In genomic region chr4:8431032-8431332, GRCm38 (mm10) we compare ENCODE assay signal across 22 mouse cellular contexts.
A peak's percentile ranks its signal among the peaks of the same experiment; 100 is the strongest.
DNase-seq lines count a peak whose midpoint lies in the region; ATAC-seq and TF ChIP-seq lines count a peak whose summit lies in the region.
"Had no signal": no experiment of that assay in that cellular context is flagged by ENCODE, and none has a peak within 500 bp of the region (broad histone marks: within the 10 kb centered on the region; RNA-seq: fewer than 3 reads in every experiment).

No protein-coding gene starts in this region.

- ATAC-seq in hindbrain, embryonic 11.5 days (ENCODE audit: low FRiP score), result no peak
- ATAC-seq in hindbrain, postnatal 0 days, result no peak
- ATAC-seq in megakaryocyte progenitor cell, adult 5-6 weeks (replicated peaks; ENCODE audit: poor library complexity), result peak; percentile 34; the same call in 1 of the 2 replicates
- ATAC-seq: intestine, embryonic 15.5 days had no signal

- no peaks in the 10 kb centered on the region for H3K9me3 ChIP-seq in hindbrain, embryonic 11.5 days (ENCODE audit: control insufficient read depth, low read length)
- H3K9me3 ChIP-seq in hindbrain, postnatal 0 days (ENCODE audit: low read length), result no peaks in the 10 kb centered on the region
- no peaks in the 10 kb centered on the region for H3K9me3 ChIP-seq in embryonic facial prominence, embryonic 10.5 days
- H3K9me3 ChIP-seq: embryonic facial prominence, embryonic 13.5 days; forebrain, embryonic 12.5 days; G1E; heart, embryonic 10.5 days; hindbrain, embryonic 13.5 days; intestine, embryonic 15.5 days had no signal

- no peak overlapping the region for H3K4me2 ChIP-seq in hindbrain, embryonic 11.5 days (replicated peaks; ENCODE audit: low read depth, low read length)
- no peak overlapping the region for H3K4me2 ChIP-seq in hindbrain, postnatal 0 days (ENCODE audit: low read depth, low read length)
- H3K4me2 ChIP-seq: embryonic facial prominence, embryonic 13.5 days; forebrain, embryonic 12.5 days; hindbrain, embryonic 13.5 days; intestine, embryonic 15.5 days had no signal

- TF ChIP-seq CTCF in hindbrain, postnatal 0 days (IDR thresholded peaks at IDR 0.05; ENCODE audit: low read depth), result no peak

- no peaks in the 10 kb centered on the region for H3K4me1 ChIP-seq in hindbrain, embryonic 11.5 days (replicated peaks; ENCODE audit: control insufficient read depth, insufficient read depth, low read length)
- no peaks in the 10 kb centered on the region for H3K4me1 ChIP-seq in hindbrain, postnatal 0 days (ENCODE audit: insufficient read depth, low read length)
- peaks cover 15% of the 10 kb centered on the region for H3K4me1 ChIP-seq in embryonic facial prominence, embryonic 10.5 days
- H3K4me1 ChIP-seq: embryonic facial prominence, embryonic 13.5 days; intestine, embryonic 15.5 days had no signal

- H3K27me3 ChIP-seq in hindbrain, embryonic 11.5 days (ENCODE audit: control insufficient read depth, insufficient read depth, low read length), result no peaks in the 10 kb centered on the region
- no peaks in the 10 kb centered on the region for H3K27me3 ChIP-seq in hindbrain, postnatal 0 days (ENCODE audit: insufficient read depth, low read length)
- H3K27me3 ChIP-seq in embryonic facial prominence, embryonic 10.5 days (replicated peaks; ENCODE audit: low read depth, poor library complexity, severe bottlenecking), result peaks cover 8% of the 10 kb centered on the region; the same call in 1 of the 2 replicates
- H3K27me3 ChIP-seq: forebrain, embryonic 12.5 days; hindbrain, embryonic 13.5 days; intestine, embryonic 15.5 days had no signal

- H3K27ac ChIP-seq in hindbrain, embryonic 11.5 days (ENCODE audit: low read depth, low read length), result no peak overlapping the region
- no peak overlapping the region for H3K27ac ChIP-seq in hindbrain, postnatal 0 days
- peak overlapping the region; percentile 27; the same call in 1 of the 2 replicates for H3K27ac ChIP-seq in embryonic facial prominence, embryonic 10.5 days (replicated peaks)
- H3K27ac ChIP-seq: embryonic facial prominence, embryonic 13.5 days; forebrain, embryonic 12.5 days; heart, embryonic 10.5 days; hindbrain, embryonic 13.5 days; intestine, embryonic 15.5 days had no signal

- peak; percentile 14 for DNase-seq in hindbrain, embryonic 11.5 days (ENCODE audit: low spot score)
- DNase-seq in hindbrain, postnatal 0 days (ENCODE audit: low spot score), result no peak
- peak; percentile 64 for DNase-seq in A20 (ENCODE audit: low read depth, low spot score)
- DNase-seq in embryonic facial prominence, embryonic 10.5 days (ENCODE audit: low spot score), result peak; percentile 44
- DNase-seq in frontal cortex, postnatal 10 days (ENCODE audit: low spot score in 2 of 2), result no peak
- DNase-seq in adrenal gland, postnatal 36 days, result no peak
- DNase-seq: adrenal gland, postnatal 14 days; cerebellum, adult 18-20 months; cerebellum, adult 9-11 months; cerebellum, postnatal 36 days; embryo, embryonic 11 days; gastrocnemius, postnatal 14 days; heart, adult 11 months; heart, postnatal 10 days; heart, postnatal 4 days had no signal

- 33% methylated on average over 1 of the region's 1 CpGs for WGBS in hindbrain, embryonic 11.5 days
- 22% methylated on average over 1 of the region's 1 CpGs for WGBS in hindbrain, postnatal 0 days
- 24% methylated on average over 1 of the region's 1 CpGs for WGBS in embryonic facial prominence, embryonic 10.5 days

- H3K36me3 ChIP-seq in hindbrain, embryonic 11.5 days (ENCODE audit: control insufficient read depth, insufficient read depth, low read length), result no peaks in the 10 kb centered on the region
- no peaks in the 10 kb centered on the region for H3K36me3 ChIP-seq in hindbrain, postnatal 0 days (ENCODE audit: insufficient read depth, low read length)
- H3K36me3 ChIP-seq in embryonic facial prominence, embryonic 10.5 days (replicated peaks), result no peaks in the 10 kb centered on the region
- H3K36me3 ChIP-seq: embryonic facial prominence, embryonic 13.5 days; forebrain, embryonic 12.5 days; G1E; heart, embryonic 10.5 days; hindbrain, embryonic 13.5 days; intestine, embryonic 15.5 days had no signal

- H3K4me3 ChIP-seq in hindbrain, embryonic 11.5 days (ENCODE audit: low read depth, low read length), result no peak overlapping the region
- no peak overlapping the region for H3K4me3 ChIP-seq in hindbrain, postnatal 0 days (ENCODE audit: low read length)
- no peak overlapping the region for H3K4me3 ChIP-seq in embryonic facial prominence, embryonic 10.5 days
- H3K4me3 ChIP-seq: embryonic facial prominence, embryonic 13.5 days; forebrain, embryonic 12.5 days; heart, embryonic 10.5 days; hindbrain, embryonic 13.5 days; intestine, embryonic 15.5 days had no signal

- H3K9ac ChIP-seq in hindbrain, embryonic 11.5 days (ENCODE audit: low read depth, low read length), result no peak overlapping the region
- H3K9ac ChIP-seq in hindbrain, postnatal 0 days (replicated peaks; ENCODE audit: low read length), result no peak overlapping the region
- H3K9ac ChIP-seq: embryonic facial prominence, embryonic 13.5 days; forebrain, embryonic 12.5 days; hindbrain, embryonic 13.5 days; intestine, embryonic 15.5 days had no signal

Comparison
In these comparisons a context has a peak if more than half of its experiments do, and no peak if none do; other contexts are left out.
1. DNase-seq: peak in hindbrain, embryonic 11.5 days (single experiment), A20 (single experiment) and embryonic facial prominence, embryonic 10.5 days (single experiment); none in hindbrain, postnatal 0 days (single experiment), frontal cortex, postnatal 10 days (0 of 2) and adrenal gland, postnatal 36 days (0 of 2).